Mouse (Mus musculus) liver, postnatal 0 days (tissue): ENCODE data around the gene Herc1.

Source experiments
- CTCF ChIP-seq: sonication (generic); IDR thresholded peaks from 2 replicates; pipeline ENCODE4 v1.5.1; 2016; ENCODE audit warnings: antibody characterized with exemption, low read depth
- EP300 ChIP-seq: IDR thresholded peaks from 2 replicates; pipeline ENCODE4 v1.6.1; 2016; ENCODE audit warnings: antibody characterized with exemption, low read depth, mild to moderate bottlenecking

GRCm38 (mm10) chr9:66349144-66349859 is 948 bp upstream of the Herc1 start:
- TF ChIP-seq CTCF (no peak), EP300 (no peak)
